Mouse (Mus musculus) frontal cortex, postnatal 36 days (tissue): Measurements from ENCODE around the gene Zfp512b.

Experiments
- DNase-seq, 2 experiments: peaks; one replicate each; pipeline ENCODE4 v3.0.0; 2022; ENCODE audit warnings: low spot score in 2 of 2

Zfp512b gene

DNA sequence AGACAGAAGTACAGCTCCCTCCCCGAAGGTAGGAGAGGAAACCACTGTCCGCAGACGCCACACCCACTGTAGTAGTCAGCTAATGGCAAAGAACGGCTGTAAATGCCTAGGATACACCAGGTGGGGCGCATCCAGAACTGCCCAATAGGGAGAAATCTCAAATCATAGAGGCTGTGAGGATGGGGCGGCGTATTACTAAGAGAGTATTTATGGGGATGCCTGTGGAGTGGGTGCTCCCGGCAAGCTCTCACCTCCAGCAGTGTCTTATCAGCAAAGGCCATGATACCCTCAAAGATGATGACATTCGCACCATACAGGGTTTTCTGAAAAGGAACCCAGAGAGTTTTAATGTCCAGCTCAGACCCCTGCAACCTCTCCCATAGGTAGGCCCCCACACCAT, 18.6 kb downstream of the Zfp512b start:
- no peak for DNase-seq

GRCm38 (mm10) chr2:181572921-181573920, 19.4 kb downstream of the Zfp512b start:
- DNase-seq = no peak

DNA sequence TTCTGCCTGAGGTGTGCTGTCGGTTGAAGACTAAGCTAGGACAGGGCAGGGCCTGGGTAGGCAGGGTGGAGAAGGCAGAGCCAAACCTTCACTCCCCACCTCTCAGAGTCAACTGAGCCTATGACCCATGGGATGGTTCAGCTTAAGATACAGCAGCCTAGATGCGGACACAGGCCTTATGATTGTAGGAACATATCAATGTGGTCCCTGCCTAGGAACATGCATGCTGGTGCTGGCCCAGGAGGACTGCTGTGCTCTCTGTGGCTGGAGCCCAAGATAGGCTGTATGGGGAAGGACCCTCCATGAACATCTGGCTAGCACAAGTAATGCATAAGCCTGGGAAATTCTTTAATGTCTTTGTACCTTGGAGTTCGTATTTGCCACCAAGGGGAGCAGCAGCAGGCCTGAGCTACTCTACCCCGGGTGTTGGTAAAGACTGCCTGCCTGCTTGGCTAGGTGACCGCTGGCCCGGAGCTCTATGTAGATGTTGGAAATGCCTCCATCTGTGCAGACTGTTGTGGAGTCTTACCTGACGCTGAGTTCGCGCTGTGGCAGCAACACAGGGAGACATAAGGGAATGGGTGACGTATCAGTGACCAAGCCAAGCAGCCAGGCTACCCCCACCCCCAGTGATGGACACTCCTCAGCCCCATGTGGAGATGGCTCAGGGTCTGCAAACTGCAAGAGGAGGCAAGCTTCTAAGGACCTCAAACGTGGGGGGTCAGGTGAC, 20.5 kb downstream of the Zfp512b start:
- no peak for DNase-seq

- no peak for DNase-seq
Measured at GRCm38 (mm10) chr2:181570921-181571595, 21.5 kb downstream of the Zfp512b start.

GRCm38 (mm10) chr2:181570375-181570774, 22.2 kb downstream of the Zfp512b start:
- no peak for DNase-seq

- no peak for DNase-seq
Measured at GRCm38 (mm10) chr2:181569856-181570255, 22.7 kb downstream of the Zfp512b start.

DNA sequence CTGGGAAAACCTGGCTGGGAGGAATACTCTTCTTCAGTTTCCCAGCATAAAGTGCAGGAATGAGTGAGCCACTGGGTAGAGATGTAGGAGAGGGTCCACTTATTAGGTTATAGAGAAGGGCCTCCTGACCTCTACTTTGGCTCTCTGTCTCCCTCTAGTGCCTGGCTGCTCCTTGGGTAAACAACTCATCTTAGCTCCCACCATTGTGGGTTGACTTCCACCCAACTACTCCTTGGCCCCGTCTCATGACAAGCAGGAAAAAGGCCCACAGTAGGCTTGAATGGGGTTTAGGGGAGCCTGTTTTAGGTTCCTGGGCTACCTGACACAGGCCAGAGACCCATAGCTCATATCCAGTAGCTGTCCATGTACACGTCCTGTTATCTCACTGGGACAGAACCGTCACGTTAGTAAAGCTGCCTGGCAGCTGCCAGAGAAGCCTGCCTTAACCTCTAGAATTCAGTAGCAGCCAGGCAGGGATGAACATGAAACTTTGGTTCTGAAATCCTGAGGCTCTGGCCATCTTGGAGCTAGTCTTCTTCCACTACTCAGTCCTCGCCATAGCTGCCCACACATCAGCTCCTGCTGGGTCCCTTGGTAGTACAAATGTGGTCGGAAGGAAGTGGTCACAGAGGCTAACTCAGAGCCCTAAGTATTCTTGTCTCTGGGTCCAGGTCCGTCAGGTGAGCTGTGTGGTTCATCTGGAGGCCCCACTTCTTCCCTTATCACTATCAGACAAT, 24.2 kb downstream of the Zfp512b start:
- no peak for DNase-seq

- no peak for DNase-seq
Measured at GRCm38 (mm10) chr2:181567338-181567737, 25.3 kb downstream of the Zfp512b start.

GRCm38 (mm10) chr2:181553772-181554171, 38.8 kb downstream of the Zfp512b start:
- no peak for DNase-seq

DNA sequence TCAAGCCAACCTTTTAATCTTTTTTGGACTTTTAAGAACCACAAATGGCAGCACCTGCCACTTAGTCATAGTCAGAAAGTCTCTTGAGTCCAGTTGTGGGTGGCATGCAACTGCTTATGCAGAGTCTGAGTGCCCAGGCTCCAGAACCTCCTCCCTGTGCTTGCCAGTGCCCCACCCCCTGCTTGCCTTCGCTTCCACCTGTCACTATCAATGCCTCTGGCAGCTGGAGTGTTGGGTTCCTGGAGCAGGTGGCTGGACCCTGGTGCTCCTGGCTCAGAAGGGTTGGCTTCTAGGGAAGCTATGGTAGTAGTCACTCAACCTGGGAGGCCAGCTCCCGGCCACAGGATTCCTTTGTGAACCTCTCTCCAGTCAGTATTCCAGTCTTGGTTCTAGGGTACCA, 42.4 kb downstream of the Zfp512b start:
- no peak for DNase-seq

- no peak for DNase-seq
Measured at GRCm38 (mm10) chr2:181548682-181549081, 43.9 kb downstream of the Zfp512b start.

DNA sequence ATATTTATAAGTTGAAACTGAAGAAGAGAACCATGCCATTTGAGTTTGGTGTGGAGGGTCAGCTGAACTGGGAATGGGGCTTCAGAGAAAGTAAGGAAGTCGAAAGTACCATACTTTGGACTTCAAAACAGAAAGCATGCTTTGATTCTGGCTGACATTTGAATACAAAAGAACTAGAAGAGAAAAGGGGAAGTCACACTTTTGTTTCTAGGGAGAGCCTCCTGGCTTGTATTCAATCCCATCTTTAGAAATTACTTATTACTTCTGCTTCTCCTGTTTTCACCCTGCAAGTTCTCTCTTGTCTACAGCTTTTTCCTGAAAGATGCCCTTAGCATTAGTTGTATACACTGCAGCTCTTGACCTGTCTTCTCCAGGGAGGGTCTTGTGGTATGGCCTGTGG, 44.4 kb downstream of the Zfp512b start:
- no peak for DNase-seq

- DNase-seq = no peak
Measured at GRCm38 (mm10) chr2:181546142-181546541, 46.5 kb downstream of the Zfp512b start.

DNA sequence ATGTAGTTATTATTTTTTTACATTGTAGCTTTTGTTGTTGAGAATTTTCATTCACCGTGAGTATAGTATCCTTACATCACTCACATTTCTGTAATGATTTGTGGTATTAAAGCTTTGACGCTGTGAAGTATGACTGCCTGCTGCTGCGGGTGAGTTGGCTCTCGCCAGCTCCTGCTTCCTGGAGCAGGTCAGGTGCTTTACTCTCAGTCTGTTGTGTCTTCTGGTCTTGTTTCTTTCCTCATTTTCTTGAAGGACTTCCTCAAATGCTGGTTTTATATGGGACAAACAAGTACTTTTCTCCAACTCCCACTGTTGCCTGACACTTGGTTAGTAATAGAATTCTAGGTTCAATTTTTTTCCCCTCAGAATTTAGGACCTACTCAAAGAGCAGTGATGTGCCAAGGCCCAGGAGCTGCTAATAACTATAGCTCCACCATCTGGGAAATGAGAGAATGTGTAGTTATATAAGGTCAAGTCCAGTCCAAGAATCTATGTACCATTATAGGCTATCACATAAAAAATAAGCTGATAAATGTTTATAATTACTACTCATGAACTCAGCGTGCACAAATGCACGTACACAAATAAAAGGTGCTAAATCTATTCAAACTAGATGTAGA, 50.7 kb downstream of the Zfp512b start:
- DNase-seq = no peak

DNA sequence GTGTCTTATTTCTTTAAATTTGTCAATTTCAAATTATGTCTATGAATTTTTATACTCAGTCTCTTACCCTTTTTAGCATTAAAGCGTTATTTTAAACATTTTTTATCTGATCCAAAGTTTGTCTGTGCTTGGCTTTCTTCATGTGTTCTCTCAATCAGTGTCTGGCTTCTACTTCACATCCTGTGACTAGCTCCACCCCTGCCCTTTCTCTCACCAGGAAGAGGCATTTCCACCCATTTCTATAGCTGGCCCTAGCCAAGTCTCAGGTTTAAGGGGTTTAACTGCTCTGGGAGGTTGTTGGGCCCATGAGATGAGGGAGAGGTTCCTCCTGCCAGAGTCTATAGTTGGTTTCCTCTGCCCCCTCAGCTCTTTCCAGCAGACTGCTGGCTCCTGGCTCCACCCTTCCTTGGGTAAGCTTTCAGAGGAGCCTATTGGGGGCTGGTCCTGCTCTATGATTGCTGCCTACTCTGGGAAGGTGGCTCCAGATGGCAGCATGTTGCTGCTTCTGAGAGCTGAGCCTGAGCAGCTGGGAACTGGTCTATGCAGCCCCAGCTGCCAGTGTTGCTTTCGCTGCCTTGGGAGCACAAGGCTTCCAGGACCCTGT, 55.1 kb downstream of the Zfp512b start:
- DNase-seq = peak; percentile 67 to 82

GRCm38 (mm10) chr2:181536410-181536809, 56.2 kb downstream of the Zfp512b start:
- DNase-seq = no peak

DNA sequence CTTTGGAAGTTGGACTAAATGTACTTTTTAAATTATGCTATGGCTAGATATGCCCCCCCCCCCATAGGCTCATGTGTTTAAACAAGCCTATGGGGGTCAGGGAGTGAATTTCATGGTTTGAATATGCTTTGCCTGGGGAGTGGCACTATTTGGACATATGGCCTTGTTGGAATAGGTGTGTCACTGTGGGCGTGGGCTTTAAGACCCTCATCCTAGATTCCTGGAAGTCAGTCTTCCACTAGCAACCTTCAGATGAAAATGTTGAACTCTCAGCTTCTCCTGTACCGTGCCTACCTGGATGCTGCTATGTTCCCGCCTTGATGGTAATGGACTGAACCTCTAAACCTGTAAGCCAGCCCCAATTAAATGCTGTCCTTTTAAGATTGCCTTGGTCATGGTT, 60.0 kb downstream of the Zfp512b start:
- no peak for DNase-seq
